Mouse (Mus musculus): ENCODE results near the gene Myod1.

Myod1 gene

DNA sequence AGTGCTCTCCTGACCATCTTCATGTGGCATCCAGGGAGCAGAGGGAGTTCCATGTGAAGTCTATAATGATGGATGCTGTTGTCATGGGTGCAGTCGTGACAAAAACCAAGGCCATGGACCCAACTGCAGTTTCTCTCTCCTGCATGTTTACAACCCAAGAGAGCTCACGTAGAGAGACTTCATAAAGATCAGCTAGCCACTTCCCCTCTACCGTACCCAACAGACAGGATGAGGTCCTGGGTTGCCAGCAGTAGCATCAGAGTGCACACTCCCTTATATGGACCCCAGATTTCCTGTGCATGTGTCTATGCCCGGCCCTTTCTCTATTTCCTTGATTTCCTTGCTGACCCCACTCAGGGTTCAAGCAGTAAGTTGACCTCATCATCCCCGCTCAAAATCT, 15.4 kb downstream of the Myod1 start:
- DNase-seq (ENCODE audit: extremely low spot score) = no peak

DNA sequence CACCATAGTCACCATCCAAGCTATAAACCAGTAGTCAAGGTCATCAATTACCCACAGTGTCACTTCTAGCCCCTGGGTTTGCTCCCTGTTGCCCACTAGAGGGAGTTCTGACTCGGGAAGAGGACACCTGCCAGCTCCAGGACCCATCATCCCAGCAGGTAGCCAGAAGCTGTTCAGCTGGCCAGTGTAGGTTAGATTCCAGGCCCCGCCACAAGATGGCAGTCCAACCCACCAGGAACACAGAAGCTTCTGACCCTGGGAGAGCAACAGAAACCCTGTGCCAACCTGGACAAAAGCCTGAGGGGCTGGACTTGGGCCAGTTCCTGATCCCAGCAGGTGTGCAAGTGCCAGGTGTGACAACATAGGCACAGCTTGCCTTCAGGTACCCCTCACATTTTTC, 16.8 kb downstream of the Myod1 start:
- DNase-seq (ENCODE audit: extremely low spot score) = peak; percentile 83

DNA sequence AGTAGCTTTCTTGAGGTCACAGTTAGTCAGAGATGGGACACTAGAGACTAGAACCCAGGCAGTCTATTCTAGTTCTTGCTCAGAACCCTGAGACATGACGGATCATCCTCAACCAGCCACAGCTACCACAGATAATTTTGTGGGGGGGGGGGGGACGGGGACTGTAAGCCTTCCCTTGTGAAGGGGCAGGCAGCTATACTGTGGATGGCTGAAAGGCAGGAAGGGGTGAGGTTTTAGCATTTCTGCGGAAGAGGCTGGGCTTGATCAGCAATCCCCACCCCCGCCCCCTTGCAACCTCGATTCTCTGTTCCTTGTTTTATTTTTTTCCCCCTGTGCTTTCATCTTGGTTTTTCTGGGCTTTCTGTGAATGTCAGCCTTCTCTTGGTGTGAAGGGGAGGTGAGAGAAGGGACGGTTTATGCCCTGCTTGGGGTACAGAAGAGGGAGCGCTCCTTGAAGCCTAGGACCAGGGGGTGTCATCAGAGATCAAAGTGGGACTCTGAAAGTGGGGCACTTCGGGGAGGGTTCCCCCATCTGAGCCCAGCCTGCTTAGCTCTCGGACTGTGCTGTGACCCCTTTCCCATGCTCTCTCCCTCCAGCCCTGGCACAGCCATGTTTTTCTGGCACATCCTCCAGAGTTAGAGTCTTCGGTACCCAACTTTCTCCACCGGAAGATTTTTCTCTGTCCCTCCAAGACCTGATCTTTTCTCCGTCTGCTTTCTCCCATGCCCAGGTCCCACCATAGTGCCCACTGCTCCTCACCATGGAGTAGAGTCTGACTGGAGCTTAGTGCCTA, 17.6 kb downstream of the Myod1 start:
- DNase-seq (ENCODE audit: extremely low spot score) = no peak

DNA sequence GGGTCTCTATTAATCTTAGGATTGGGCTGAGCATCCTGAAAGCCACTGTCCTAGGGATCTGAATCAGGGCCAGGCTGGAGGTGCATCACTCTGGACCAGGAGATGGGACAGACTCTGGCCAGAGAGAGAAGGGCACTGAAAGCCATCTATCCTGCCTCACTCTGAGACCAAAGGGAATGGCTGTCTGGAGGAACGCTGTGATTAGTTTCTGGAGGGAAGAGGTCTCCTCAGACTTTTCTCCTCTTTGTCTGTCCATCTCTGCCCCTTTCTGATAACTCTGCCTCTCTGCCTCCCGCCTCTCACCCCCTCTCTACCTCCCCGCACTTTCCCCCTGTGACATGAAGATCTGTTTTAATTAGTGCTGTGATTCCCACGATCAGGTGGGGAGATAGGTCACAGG, 18.7 kb downstream of the Myod1 start:
- no peak for DNase-seq (ENCODE audit: extremely low spot score)

DNA sequence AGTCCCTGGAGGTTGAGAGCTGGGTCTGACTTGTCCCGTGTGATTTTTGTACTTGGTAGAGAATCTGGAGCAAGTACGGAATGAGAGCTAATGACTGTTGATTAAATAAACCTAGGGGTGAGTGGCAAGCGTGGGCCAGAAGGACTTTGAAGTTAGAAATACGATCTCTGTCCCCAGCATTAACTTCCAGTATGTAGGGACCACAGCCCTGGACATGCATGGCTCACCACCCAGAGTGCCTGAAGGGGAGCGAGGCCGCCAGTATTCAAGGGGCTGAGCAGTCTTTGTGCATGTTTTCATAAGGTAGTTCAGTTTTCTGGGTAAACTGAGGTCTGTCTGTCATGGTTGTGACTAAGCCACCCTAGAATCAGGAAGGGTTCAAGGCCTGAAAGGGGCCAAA, 19.3 kb downstream of the Myod1 start:
- DNase-seq (ENCODE audit: extremely low spot score) = no peak

DNA sequence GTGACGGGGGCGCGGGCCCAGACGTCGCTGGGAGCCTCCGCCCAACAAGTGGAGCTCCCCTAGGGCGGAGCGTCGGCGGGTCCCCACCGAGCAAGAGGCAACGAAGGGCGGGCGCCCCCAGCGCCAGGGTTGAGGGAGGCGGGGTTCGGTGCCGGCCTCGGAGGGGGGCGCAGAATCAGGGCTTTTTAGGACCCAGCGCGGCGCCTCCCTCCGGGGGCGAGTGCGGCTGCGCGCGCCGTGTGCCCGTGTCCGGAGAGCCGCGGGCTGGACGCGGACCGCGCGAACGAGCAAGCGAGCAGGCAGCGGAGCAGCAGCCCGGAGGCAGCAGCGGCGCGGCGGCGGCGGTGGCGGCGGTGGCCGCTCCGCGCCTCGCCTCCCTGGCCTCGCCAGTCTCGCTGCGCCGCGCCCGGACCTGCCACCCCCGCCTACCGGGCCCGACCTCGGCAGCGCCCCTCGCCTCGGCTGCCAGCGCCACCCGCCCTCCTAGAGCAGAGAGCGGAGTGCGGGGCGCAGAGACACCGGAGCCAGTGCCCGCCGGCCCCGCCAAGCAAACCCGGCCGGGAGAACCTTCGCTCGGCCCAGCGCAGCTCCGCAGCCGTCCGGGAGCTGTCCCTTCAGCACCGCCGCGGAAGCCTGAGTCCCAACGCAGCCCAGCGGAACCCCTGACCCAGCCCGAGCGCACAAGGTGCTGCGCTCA, 20.1 kb downstream of the Myod1 start, which contains the start of gene Kcnc1:
Gene Kcnc1 (plus strand): TSS at position 267 of the 697 bp plus-strand sequence.
- peak; percentile 84 for DNase-seq (ENCODE audit: extremely low spot score)

DNA sequence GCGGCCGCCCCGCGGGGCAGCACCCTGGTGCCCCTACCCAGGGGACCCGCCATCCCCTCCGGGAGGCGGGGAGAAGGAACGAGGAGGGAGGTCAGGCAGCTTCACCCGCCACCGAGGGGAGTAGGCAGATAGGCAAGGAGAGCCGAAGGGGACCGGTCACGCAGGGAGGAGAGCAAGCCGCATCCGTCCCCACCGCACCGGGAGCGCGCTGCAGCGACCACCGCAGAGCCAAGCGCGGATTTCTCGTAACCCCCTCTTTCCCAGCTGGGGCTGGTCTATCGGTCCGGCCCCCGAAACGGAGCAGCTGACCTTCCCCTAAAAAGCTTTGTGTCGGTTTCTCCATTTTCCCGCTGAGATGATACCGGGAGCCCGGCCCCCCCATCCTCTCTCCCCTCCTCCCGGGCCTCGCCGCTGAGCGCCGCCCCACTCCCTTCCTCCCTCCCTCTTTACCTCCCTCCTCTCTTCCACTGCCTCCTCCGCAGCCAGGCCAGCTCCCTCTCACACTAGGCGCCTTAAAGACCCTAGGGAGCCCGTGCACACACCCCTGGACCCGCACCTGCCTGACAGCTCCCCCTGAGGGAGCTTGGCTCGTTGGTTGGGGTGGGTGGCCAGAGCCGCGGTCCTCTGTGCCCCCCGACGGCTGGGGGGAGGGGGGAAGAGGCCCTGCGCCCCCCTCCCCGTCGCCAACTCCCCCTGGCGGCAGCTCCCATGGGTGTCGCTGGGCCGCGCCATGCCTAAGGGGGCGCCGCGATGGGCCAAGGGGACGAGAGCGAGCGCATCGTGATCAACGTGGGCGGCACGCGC, 20.9 kb downstream of the Myod1 start:
- no peak for DNase-seq (ENCODE audit: extremely low spot score)

DNA sequence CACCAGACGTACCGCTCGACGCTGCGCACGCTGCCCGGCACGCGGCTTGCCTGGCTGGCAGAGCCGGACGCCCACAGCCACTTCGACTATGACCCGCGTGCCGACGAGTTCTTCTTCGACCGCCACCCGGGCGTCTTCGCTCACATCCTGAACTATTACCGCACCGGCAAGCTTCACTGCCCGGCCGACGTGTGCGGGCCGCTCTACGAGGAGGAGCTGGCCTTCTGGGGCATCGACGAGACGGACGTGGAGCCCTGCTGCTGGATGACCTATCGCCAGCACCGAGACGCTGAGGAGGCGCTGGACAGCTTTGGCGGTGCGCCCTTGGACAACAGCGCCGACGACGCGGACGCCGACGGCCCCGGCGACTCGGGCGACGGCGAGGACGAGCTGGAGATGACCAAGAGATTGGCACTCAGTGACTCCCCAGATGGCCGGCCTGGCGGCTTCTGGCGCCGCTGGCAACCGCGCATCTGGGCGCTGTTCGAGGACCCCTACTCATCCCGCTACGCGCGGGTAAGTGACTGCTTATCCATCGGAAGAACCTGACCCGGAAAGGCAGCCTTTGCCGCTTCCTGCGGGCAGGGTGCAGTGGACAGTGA, 21.6 kb downstream of the Myod1 start:
- DNase-seq (ENCODE audit: extremely low spot score) = no peak

DNA sequence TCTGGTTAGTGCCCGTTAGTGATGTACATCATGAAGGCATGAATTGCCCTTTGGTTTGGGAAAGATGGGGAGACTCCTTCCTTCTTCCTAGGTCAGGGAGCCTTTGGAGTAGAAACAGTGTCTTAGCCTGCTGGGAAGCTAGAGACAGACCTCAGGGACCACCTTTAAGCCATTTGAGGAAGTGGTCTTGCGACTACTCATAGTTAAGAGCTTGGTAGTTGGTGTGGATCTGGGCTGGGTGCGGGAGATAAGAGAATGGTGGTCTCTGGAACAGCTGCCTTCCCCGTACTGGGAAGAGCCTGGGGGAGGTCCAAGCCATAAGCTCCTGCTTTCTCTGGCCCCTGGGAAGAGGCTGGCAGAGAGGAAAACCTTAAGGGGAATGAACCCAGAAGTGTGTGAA, 22.3 kb downstream of the Myod1 start:
- no peak for DNase-seq (ENCODE audit: extremely low spot score)

DNA sequence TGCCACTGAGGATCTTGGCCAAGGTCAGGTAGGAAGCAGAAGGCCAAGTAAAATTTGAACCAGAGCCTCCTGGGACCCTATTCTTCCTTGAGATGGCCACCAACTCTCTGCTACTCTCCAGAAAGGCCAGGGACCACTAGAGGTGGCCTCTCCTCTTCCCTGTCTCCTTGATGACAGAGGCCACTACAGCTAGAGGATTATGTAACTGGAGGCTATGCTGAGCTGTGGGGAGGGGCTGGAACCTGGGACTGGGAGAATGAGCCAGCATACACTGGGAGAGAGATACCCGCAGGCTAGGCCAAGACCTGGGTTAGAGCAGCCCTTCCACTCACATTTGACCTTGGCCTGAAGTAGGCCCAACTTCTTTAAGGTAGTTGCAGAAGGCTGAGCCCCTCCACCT, 23.4 kb downstream of the Myod1 start:
- DNase-seq (ENCODE audit: extremely low spot score) = no peak

DNA sequence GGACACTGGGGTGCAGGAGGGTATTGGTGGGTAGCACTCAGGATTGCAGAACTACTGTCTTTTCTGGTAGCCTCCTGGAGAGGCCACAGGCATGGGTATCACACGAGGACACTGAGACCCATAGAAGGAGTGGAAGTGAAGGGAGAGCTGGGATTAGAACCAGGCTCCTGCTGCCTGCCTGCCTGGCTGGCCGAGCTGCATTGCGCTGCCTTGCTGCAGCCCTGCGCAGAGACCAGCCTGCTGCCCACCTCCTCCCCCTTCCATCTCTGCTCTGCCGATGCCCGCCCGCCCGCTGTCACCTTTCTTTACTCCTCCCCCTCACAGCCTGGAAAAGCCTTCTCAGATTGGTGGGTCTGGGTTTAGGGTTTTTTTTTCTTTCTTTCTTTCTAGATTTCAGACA, 24.1 kb downstream of the Myod1 start:
- no peak for DNase-seq (ENCODE audit: extremely low spot score)

DNA sequence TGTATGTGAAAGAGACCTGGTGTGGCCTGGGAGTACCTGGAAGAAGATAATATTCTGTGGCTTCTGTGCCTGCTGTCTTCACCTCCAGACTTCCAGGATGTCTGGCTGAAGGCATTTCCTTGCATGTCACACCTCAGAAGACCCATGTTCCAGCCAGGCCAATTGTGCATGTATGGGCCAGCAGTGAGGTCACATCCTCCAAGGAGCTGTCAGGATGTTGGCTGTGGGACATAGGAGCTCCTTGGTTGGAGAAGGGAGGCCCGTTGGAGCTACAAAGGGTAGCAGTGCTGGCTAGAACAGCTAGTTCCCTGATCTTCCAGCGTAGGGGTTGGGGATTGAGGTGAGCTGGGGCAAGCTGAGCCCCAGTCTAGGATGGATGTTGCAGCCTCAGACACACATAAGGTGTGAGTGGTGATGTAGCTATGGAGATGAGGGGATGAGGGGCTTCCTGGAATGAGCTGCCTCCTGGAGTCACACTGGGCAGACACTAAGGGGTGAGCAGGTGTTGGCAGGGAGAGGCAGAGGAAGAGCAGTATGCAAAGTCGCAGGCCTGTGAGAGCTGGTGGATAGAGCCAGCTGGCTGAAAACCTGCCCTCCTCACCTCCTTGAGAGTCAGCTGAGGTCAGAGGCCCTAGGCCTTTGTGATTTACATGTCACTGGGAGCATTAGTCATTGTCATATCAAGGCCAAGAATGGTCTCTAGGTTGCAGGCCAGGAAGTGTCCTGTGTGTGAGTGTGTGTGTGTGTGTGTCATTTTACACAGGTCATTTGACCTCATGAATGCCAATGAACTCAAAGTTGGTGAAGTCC, 25.3 kb downstream of the Myod1 start:
- no peak for DNase-seq (ENCODE audit: extremely low spot score)

DNA sequence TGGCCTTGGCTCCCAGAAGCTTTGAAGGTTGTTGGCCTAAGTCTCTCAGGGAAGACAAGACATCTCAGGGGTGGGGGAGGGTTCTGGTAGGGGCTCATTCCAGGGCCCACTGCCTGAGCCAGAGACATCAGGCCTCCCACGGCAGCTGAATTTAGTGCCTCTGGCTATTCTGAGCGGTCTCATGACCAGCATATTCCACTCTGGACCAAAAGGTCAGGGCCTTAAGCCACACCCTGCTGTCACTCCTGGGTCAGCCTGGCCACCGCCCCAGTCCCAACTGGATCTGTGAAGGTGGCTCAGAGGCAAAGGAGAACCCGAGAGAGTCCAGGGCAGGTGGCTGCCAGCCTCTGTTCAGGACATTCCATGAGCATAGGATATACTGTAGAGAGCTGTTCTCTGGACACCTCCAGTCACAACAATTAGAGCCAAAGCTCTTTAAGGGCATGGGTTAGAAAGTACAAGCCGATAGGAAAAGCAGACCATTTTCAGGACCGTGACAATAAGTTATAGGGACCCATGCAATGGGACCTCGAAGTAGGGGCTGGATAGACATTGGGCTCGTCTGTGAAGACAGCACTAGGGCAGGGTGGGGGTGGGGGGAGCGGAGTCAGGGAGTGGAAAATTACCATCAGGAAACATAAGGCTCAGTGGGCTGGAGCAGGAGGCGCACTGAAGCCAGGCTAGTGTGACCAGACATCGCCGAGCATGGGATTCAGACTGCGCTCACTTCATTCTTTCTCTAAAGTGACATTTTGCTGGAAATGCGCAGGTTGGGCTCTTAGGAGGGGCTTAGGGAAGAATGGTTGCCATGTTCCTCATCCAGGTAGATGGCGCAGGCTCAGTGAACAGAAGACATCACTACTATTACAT, 27.6 kb downstream of the Myod1 start:
- no peak for DNase-seq (ENCODE audit: extremely low spot score)

DNA sequence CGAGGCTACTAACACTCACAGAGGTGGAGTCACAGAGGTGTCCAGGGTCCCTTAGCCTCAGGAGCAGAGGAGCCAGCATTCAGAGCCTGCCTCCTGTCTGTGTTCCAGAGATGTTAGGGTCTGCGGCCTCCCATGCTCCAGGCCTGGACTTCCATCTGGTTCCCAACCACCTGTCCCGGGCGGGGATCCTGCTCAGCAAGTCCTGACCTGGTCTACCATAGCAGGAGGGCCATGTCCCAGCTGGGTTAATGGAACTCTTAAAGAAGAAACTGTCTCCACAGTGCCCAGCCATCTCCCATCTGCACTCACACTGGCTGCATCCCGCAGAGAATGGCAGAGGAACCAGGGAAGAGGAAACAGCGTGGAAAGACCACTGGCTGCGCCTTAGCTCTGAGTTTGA, 28.5 kb downstream of the Myod1 start:
- DNase-seq (ENCODE audit: extremely low spot score) = no peak

DNA sequence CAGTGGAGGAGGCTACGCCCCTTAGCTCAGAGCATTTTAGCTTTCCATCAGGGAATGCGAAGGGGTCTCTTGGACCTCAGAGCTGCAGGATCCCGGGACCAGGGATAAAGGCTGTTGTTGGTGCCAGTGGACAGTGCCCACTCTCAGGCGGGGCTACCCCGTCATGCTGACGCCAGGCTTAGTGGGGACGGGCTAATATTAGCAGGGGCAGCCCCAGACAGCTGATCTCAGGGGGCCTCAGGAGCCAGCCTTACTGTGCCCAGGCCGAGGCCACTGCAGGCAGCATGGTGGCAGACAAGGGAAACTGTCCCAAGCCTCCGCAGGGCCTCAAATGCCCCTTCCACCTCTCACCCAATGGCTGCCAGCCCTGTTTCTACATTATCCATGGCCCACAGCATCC, 32.3 kb downstream of the Myod1 start:
- no peak for DNase-seq (ENCODE audit: extremely low spot score)

DNA sequence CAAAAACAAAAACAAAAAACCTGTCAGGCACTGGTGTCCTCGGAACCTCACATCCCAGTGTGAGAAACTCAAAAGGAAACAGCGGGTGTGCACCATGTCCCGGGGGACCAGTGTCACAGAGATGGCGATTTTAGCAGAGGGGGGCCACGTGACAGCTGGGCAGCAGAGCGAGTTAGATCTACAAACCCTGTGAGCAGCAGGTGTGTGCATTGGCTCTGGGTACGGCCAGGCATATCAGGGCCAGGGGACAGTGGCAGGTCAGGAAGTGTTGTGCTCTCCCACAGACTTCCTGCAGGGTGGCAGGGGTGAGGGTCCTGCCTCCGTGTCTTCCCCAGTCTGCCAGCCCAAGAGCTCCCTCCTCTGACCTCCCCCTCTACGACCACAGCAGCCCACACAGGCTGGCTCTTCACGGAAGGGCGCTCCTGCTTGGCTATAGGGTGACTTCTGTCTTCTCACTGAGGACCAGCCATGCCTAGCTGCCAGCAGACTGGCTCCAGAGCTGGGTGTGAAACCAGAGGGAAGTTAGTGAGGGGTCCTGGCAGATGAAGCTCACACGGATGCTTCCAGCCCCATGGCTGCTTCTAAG, 33.0 kb downstream of the Myod1 start:
- DNase-seq (ENCODE audit: extremely low spot score) = no peak

DNA sequence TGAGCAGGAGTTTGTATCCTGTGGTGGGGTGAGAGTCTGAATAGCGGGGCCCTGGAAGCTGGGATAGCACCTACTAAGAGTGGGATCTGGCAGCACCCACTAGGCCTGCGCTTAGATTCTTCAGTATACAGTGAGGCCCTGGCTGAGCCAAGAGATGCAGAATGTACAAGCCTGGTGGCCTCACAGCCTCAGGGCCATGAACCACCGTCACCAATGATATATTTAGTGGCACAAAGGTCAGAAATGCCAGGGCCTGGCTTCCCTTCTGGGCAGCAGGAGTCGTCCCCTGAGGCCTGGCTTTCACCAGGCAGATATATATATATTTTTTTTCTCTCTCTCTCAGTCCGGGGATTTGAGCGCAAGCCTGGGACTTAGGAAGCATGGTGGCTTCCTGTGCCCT, 34.5 kb downstream of the Myod1 start:
- DNase-seq (ENCODE audit: extremely low spot score) = no peak

DNA sequence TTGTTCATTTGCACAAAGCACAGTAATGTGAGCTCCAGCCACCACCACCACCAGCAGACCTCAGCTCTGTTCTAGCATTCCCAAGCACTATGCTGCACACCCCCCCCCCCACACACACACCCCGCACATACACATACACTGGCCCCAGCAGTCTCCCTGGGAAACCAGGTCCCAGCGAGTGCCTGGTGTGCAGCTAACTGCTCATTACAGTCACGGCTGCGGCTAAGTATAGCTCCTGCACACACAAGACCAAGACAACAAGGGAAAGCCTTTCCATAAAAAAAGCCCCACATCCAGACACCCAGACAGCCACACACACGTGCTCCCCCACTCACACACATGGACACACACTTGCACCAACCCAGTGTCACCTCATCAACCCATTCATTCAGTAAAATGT, 36.5 kb downstream of the Myod1 start:
- no peak for DNase-seq (ENCODE audit: extremely low spot score)

DNA sequence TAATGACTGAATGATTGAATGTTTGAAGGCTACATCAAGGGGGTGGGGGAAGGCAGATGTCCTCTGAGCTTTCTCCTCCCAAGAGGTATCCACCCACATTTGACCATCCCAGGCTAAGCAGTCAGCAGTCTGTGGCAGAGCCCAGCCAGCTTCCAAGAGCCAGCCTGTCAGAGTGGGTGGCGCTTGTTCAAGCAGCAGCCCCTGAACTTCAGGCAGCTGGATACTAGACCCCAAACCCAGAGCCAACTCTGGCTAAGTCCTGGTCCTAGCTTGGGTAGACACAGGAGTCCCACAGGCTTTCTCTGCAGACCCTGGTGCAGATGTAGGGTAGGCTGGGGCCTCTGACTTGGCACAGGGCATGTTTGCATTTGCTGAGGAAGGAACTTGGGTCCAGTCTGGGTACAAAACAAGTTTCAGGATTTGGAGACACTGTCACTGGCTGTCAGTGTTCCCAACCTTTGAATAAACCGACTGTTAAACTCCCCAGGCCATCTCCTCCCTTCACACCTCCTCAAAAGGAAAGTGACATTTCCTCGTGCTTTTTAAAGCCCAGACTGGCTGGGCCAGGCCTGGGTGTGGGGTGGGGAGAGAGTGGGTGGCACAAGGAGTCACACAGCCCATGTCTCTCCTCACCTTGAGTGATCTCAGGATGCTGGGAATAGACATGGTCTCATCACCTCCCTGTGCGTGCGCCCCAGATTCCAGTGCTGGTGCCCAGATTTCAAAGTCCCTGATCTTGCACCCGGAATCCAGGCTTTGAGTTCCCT, 37.9 kb downstream of the Myod1 start:
- DNase-seq (ENCODE audit: extremely low spot score) = no peak

All from embryo, embryonic 9.5 days (tissue).